Mouse (Mus musculus): ENCODE data around the gene Cxcl5.

GRCm38 (mm10) chr5:90728254-90728653 is 30.9 kb upstream of the Cxcl5 start:
- TF ChIP-seq CTCF (conservative IDR thresholded peaks at IDR 0.05; ENCODE audit: insufficient read depth, insufficient read length, low read depth, low read length) (no peak), POLR2A (IDR thresholded peaks at IDR 0.05; ENCODE audit: low read depth, low read length) (no peak)
